Mouse (Mus musculus) neural tube, embryonic 15.5 days (tissue): ENCODE results near the gene Slc39a11. TPM values are rescaled to one million over a fixed set of nuclear protein-coding genes. Genes with fewer than 3 reads are reported as not detected.

Experiments used
- ATAC-seq: fragments of 200-750 bp; cut with Nextera tagmentation; 2 replicates; pipeline ENCODE4 v1.8.0; 2017; ENCODE audit warnings: mild to moderate bottlenecking, moderate TSS enrichment, moderate library complexity; ENCODE audit not compliant: low FRiP score
- H3K27ac ChIP-seq: fragments of 300-500 bp; sonication (generic); replicated peaks from 2 replicates; pipeline ENCODE4 v1.5.1; 2015; ENCODE audit warnings: mild to moderate bottlenecking, inconsistent platforms
- H3K27me3 ChIP-seq: fragments of 300-500 bp; sonication (generic); replicated peaks from 2 replicates; pipeline ENCODE4 v1.6.1; 2015; ENCODE audit warnings: inconsistent platforms
- H3K36me3 ChIP-seq: fragments of 300-500 bp; sonication (generic); 2 replicates; pipeline ENCODE4 v1.6.1; 2015; ENCODE audit warnings: inconsistent platforms
- H3K4me1 ChIP-seq: fragments of 300-500 bp; sonication (generic); 2 replicates; pipeline ENCODE4 v1.6.1; 2015; ENCODE audit warnings: inconsistent platforms
- H3K4me2 ChIP-seq: fragments of 300-500 bp; sonication (generic); 2 replicates; pipeline ENCODE4 v1.6.1; 2015; ENCODE audit warnings: inconsistent platforms, mild to moderate bottlenecking, moderate library complexity
- H3K4me3 ChIP-seq: fragments of 300-500 bp; sonication (generic); replicated peaks from 2 replicates; pipeline ENCODE4 v1.5.1; 2015; ENCODE audit warnings: mild to moderate bottlenecking, inconsistent platforms
- H3K9ac ChIP-seq: fragments of 300-500 bp; sonication (generic); replicated peaks from 2 replicates; pipeline ENCODE4 v1.6.1; 2015; ENCODE audit warnings: mild to moderate bottlenecking, inconsistent platforms
- H3K9me3 ChIP-seq: fragments of 300-500 bp; sonication (generic); replicated peaks from 2 replicates; pipeline ENCODE4 v1.6.1; 2016; ENCODE audit warnings: inconsistent platforms
- WGBS: fragments of 180-500 bp; shearing (Covaris S2); methylation state at CpG from one replicate; pipeline ENCODE4 v1.1.7; 2015; ENCODE audit warnings: mixed read lengths; 5-methylcytosine and 5-hydroxymethylcytosine counted together
- polyA plus RNA-seq: library from polyadenylated mRNA; unstranded; fragments of >200 nt; fragmentation: Nextera tagmentation; extraction: Ambion mirVana; gene quantifications from 2 replicates; pipeline ENCODE4 v1.2.1, GENCODE M21; 2015

Gene Slc39a11
- polyA plus RNA-seq, 1 experiment from 2014 or later, result 27.7 TPM

- ATAC-seq, result no peak
- peaks cover 40% of the 10 kb centered on the region for H3K4me1 ChIP-seq
- no peak overlapping the region for H3K4me2 ChIP-seq
- H3K9ac ChIP-seq, result no peak overlapping the region
- WGBS, result 88% methylated on average over 6 of the region's 6 CpGs
- H3K36me3 ChIP-seq, result peaks cover 58% of the 10 kb centered on the region
- H3K4me3 ChIP-seq, result no peak overlapping the region
- H3K27me3 ChIP-seq, result no peaks in the 10 kb centered on the region
- H3K9me3 ChIP-seq, result no peaks in the 10 kb centered on the region
- H3K27ac ChIP-seq, result no peak overlapping the region
These were observed 2.6 kb upstream of the Slc39a11 start for GRCm38 (mm10) chr11:113652516-113652915.

GRCm38 (mm10) chr11:113651907-113652273 lies 2.0 kb upstream of the Slc39a11 start:
- Histone ChIP-seq H3K9me3 (no peaks in the 10 kb centered on the region), H3K4me3 (no peak overlapping the region), H3K27me3 (no peaks in the 10 kb centered on the region), H3K4me2 (no peak overlapping the region), H3K36me3 (peaks cover 52% of the 10 kb centered on the region), H3K9ac (no peak overlapping the region), H3K4me1 (peaks cover 40% of the 10 kb centered on the region), H3K27ac (no peak overlapping the region)
- WGBS, result 53% methylated on average over 8 of the region's 8 CpGs
- no peak for ATAC-seq

- Histone ChIP-seq H3K27ac (no peak overlapping the region), H3K36me3 (peaks cover 47% of the 10 kb centered on the region), H3K4me3 (no peak overlapping the region), H3K9ac (no peak overlapping the region), H3K4me1 (peaks cover 36% of the 10 kb centered on the region), H3K4me2 (peak overlapping the region; percentile 71; the same call in 1 of the 2 replicates), H3K27me3 (no peaks in the 10 kb centered on the region), H3K9me3 (no peaks in the 10 kb centered on the region)
- 65% methylated on average over 22 of the region's 22 CpGs for WGBS
- no peak for ATAC-seq
These were observed 1.5 kb upstream of the Slc39a11 start for GRCm38 (mm10) chr11:113651206-113651906.

- Histone ChIP-seq H3K9ac (peak within 1 kb of the TSS; percentile 98), H3K9me3 (no peaks in the 10 kb centered on the region), H3K36me3 (peaks cover 21% of the 10 kb centered on the region), H3K4me1 (peaks cover 32% of the 10 kb centered on the region), H3K4me3 (peak within 1 kb of the TSS; percentile 92), H3K27me3 (no peaks in the 10 kb centered on the region), H3K27ac (peak within 1 kb of the TSS; percentile 93), H3K4me2 (peak within 1 kb of the TSS; percentile 71)
- no peak; the same call in 1 of the 2 replicates for ATAC-seq
- 43% methylated on average over 26 of the region's 26 CpGs for WGBS
These were observed 1.1 kb downstream of the Slc39a11 start, which contains the start of gene Cog1 for GRCm38 (mm10) chr11:113648690-113649352. Gene Cog1 (plus strand): TSS chr11:113649169.

- Histone ChIP-seq H3K4me3 (no peak overlapping the region), H3K27ac (no peak overlapping the region), H3K27me3 (no peaks in the 10 kb centered on the region), H3K36me3 (peaks cover 15% of the 10 kb centered on the region), H3K4me2 (peak overlapping the region; percentile 71; the same call in 1 of the 2 replicates), H3K9ac (no peak overlapping the region), H3K4me1 (peaks cover 32% of the 10 kb centered on the region), H3K9me3 (no peaks in the 10 kb centered on the region)
- ATAC-seq, result no peak
- 3% methylated on average over 15 of the region's 15 CpGs for WGBS
These were observed 1.7 kb downstream of the Slc39a11 start for GRCm38 (mm10) chr11:113648152-113648551.

- H3K36me3 ChIP-seq, result no peaks in the 10 kb centered on the region
- no peaks in the 10 kb centered on the region for H3K9me3 ChIP-seq
- no peak overlapping the region for H3K9ac ChIP-seq
- H3K27ac ChIP-seq, result no peak overlapping the region
- ATAC-seq, result no peak
- H3K4me1 ChIP-seq, result peaks cover 14% of the 10 kb centered on the region
- no peak overlapping the region for H3K4me2 ChIP-seq
- no peak overlapping the region for H3K4me3 ChIP-seq
- 86% methylated on average over 3 of the region's 3 CpGs for WGBS
- no peaks in the 10 kb centered on the region for H3K27me3 ChIP-seq
These were observed 4.7 kb downstream of the Slc39a11 start for GRCm38 (mm10) chr11:113645181-113645580.

- no peak for ATAC-seq
- Histone ChIP-seq H3K9me3 (no peaks in the 10 kb centered on the region), H3K27me3 (no peaks in the 10 kb centered on the region), H3K4me2 (no peak overlapping the region), H3K4me1 (no peaks in the 10 kb centered on the region), H3K9ac (no peak overlapping the region), H3K36me3 (no peaks in the 10 kb centered on the region), H3K27ac (no peak overlapping the region), H3K4me3 (no peak overlapping the region)
- 91% methylated on average over 12 of the region's 12 CpGs for WGBS
These were observed 11.2 kb downstream of the Slc39a11 start for GRCm38 (mm10) chr11:113638680-113639079.

- H3K4me1 ChIP-seq, result no peaks in the 10 kb centered on the region
- no peak overlapping the region for H3K9ac ChIP-seq
- no peaks in the 10 kb centered on the region for H3K27me3 ChIP-seq
- WGBS, result 51% methylated on average over 10 of the region's 10 CpGs
- no peaks in the 10 kb centered on the region for H3K36me3 ChIP-seq
- H3K4me2 ChIP-seq, result no peak overlapping the region
- no peak overlapping the region for H3K4me3 ChIP-seq
- H3K27ac ChIP-seq, result no peak overlapping the region
- H3K9me3 ChIP-seq, result no peaks in the 10 kb centered on the region
- ATAC-seq, result no peak
These were observed 15.2 kb downstream of the Slc39a11 start for GRCm38 (mm10) chr11:113634699-113635121.

- no peaks in the 10 kb centered on the region for H3K27me3 ChIP-seq
- ATAC-seq, result no peak
- 96% methylated on average over 5 of the region's 5 CpGs for whole genome bisulfite sequencing
These were observed 16.5 kb downstream of the Slc39a11 start for GRCm38 (mm10) chr11:113633398-113633797.

GRCm38 (mm10) chr11:113632303-113632702 lies 17.6 kb downstream of the Slc39a11 start:
- Histone ChIP-seq H3K27me3 (no peaks in the 10 kb centered on the region), H3K9ac (no peak overlapping the region), H3K4me3 (no peak overlapping the region), H3K4me2 (no peak overlapping the region), H3K36me3 (no peaks in the 10 kb centered on the region), H3K4me1 (no peaks in the 10 kb centered on the region), H3K27ac (no peak overlapping the region), H3K9me3 (no peaks in the 10 kb centered on the region)
- no peak for ATAC-seq
- WGBS, result 84% methylated on average over 7 of the region's 7 CpGs

More at GRCm38 (mm10) chr11:113633398-113633797, 16.5 kb downstream of the Slc39a11 start:
- Histone ChIP-seq H3K4me2 (no peak overlapping the region), H3K9ac (no peak overlapping the region), H3K4me1 (no peaks in the 10 kb centered on the region), H3K27ac (no peak overlapping the region), H3K36me3 (no peaks in the 10 kb centered on the region), H3K4me3 (no peak overlapping the region), H3K9me3 (no peaks in the 10 kb centered on the region)

GRCm38 (mm10) chr11:113631862-113632261 lies 18.0 kb downstream of the Slc39a11 start:
- WGBS, result 63% methylated on average over 8 of the region's 8 CpGs
- H3K4me1 ChIP-seq, result no peaks in the 10 kb centered on the region
- H3K4me2 ChIP-seq, result no peak overlapping the region
- no peak overlapping the region for H3K4me3 ChIP-seq
- no peak for ATAC-seq
- no peak overlapping the region for H3K27ac ChIP-seq
- H3K9me3 ChIP-seq, result no peaks in the 10 kb centered on the region
- H3K27me3 ChIP-seq, result no peaks in the 10 kb centered on the region
- H3K36me3 ChIP-seq, result no peaks in the 10 kb centered on the region
- no peak overlapping the region for H3K9ac ChIP-seq

GRCm38 (mm10) chr11:113631302-113631701 lies 18.6 kb downstream of the Slc39a11 start:
- WGBS, result 86% methylated on average over 8 of the region's 8 CpGs

More at GRCm38 (mm10) chr11:113631302-113631701, 18.6 kb downstream of the Slc39a11 start:
- Histone ChIP-seq H3K27ac (no peak overlapping the region), H3K4me1 (no peaks in the 10 kb centered on the region), H3K27me3 (no peaks in the 10 kb centered on the region), H3K9ac (no peak overlapping the region), H3K4me2 (no peak overlapping the region), H3K4me3 (no peak overlapping the region), H3K36me3 (no peaks in the 10 kb centered on the region), H3K9me3 (no peaks in the 10 kb centered on the region)
- no peak for ATAC-seq
